Mouse (Mus musculus) kidney, postnatal 0 days (tissue): Measurements from ENCODE around the gene Yju2. TPM values are rescaled to one million over a fixed set of nuclear protein-coding genes. Genes with fewer than 3 reads are reported as not detected.
A peak's percentile ranks its signal among the peaks of the same experiment; 100 is the strongest.
"Not testable (repeated sequence)": the region's sequence is repeated elsewhere in the genome, so short reads cannot be mapped to it uniquely, and the experiment has no call there.

Source experiments
- ATAC-seq: fragments of 200-750 bp; cut with Nextera tagmentation; replicated peaks from 2 replicates; pipeline ENCODE4 v1.8.0; 2017; ENCODE audit warnings: low read depth, moderate number of reproducible peaks, moderate TSS enrichment, moderate library complexity; ENCODE audit not compliant: low FRiP score
- DNase-seq: peaks from one replicate; pipeline ENCODE4 v3.0.0-alpha.2; 2016; ENCODE audit warnings: low spot score
- H3K27ac ChIP-seq: fragments of 300-500 bp; sonication (generic); 2 replicates; pipeline ENCODE4 v1.5.1; 2014; ENCODE audit warnings: mild to moderate bottlenecking
- H3K27me3 ChIP-seq: fragments of 300-500 bp; sonication (generic); 2 replicates; pipeline ENCODE4 v1.6.1; 2014; ENCODE audit warnings: low read length, mixed read lengths; ENCODE audit not compliant: insufficient read depth
- H3K36me3 ChIP-seq: fragments of 300-500 bp; sonication (generic); 2 replicates; pipeline ENCODE4 v1.6.1; 2014; ENCODE audit warnings: low read length, mixed read lengths; ENCODE audit not compliant: insufficient read depth
- H3K4me1 ChIP-seq: fragments of 300-500 bp; sonication (generic); replicated peaks from 2 replicates; pipeline ENCODE4 v1.6.1; 2014; ENCODE audit warnings: antibody characterized with exemption, low read length, mixed read lengths; ENCODE audit not compliant: insufficient read depth
- H3K4me2 ChIP-seq: fragments of 300-500 bp; sonication (generic); 2 replicates; pipeline ENCODE4 v1.6.1; 2014; ENCODE audit warnings: mild to moderate bottlenecking, low read length, moderate library complexity, mixed read lengths
- H3K4me3 ChIP-seq: fragments of 300-500 bp; sonication (generic); replicated peaks from 2 replicates; pipeline ENCODE4 v1.5.1; 2014; ENCODE audit warnings: low read depth, low read length
- H3K9ac ChIP-seq: fragments of 300-500 bp; sonication (generic); 2 replicates; pipeline ENCODE4 v1.6.1; 2014; ENCODE audit warnings: low read depth, low read length
- H3K9me3 ChIP-seq: fragments of 300-500 bp; sonication (generic); replicated peaks from 2 replicates; pipeline ENCODE4 v1.6.1; 2016; ENCODE audit warnings: low read length, inconsistent platforms, mixed read lengths
- CTCF ChIP-seq: IDR thresholded peaks from 2 replicates; pipeline ENCODE4 v1.5.1; 2016; ENCODE audit warnings: antibody characterized with exemption, low read depth, mild to moderate bottlenecking, moderate library complexity
- WGBS: fragments of 180-500 bp; shearing (Covaris S2); extraction: QIAGEN DNeasy Blood & Tissue Kit; methylation state at CpG from one replicate; pipeline ENCODE4 v1.1.7; 2014; 5-methylcytosine and 5-hydroxymethylcytosine counted together
- polyA plus RNA-seq: library from polyadenylated mRNA; unstranded; fragments of >200 nt; fragmentation: Nextera tagmentation; extraction: Ambion mirVana; gene quantifications from 2 replicates; pipeline ENCODE4 v1.2.1, GENCODE M21; 2015

Gene Yju2
- polyA plus RNA-seq, 1 experiment from 2014 or later, result 21.1 TPM

GRCm38 (mm10) chr17:55944866-55945682 is 13.8 kb upstream of the Yju2 start:
- peak overlapping the region; percentile 87 for H3K4me2 ChIP-seq
- peak; percentile 98 for ATAC-seq
- not testable (repeated sequence) for H3K36me3 ChIP-seq, H3K4me1 ChIP-seq, H3K27me3 ChIP-seq, H3K9me3 ChIP-seq
- under 1% methylated on average over 56 of the region's 56 CpGs for WGBS
- H3K27ac ChIP-seq, result peak overlapping the region; percentile 95
- TF ChIP-seq CTCF, result 0 out of 2 replicates have a peak, but pooled peaks have one; percentile 2
- peak overlapping the region; percentile 47 for H3K4me3 ChIP-seq
- peak; percentile 87 for DNase-seq
- peak overlapping the region; percentile 60 for H3K9ac ChIP-seq

GRCm38 (mm10) chr17:55945696-55946095 is 13.2 kb upstream of the Yju2 start:
- no peak for ATAC-seq

GRCm38 (mm10) chr17:55948647-55949046 is 10.3 kb upstream of the Yju2 start:
- 85% methylated on average over 4 of the region's 4 CpGs for WGBS
- Histone ChIP-seq H3K4me3 (no peak overlapping the region), H3K4me2 (no peak overlapping the region), H3K36me3 (no peaks in the 10 kb centered on the region), H3K9me3 (no peaks in the 10 kb centered on the region), H3K9ac (no peak overlapping the region), H3K27me3 (no peaks in the 10 kb centered on the region), H3K4me1 (no peaks in the 10 kb centered on the region), H3K27ac (no peak overlapping the region)
- TF ChIP-seq CTCF, result no peak
- DNase-seq (no peak), ATAC-seq (no peak)

More at GRCm38 (mm10) chr17:55945696-55946095, 13.2 kb upstream of the Yju2 start:
- peak overlapping the region; percentile 95 for H3K27ac ChIP-seq
- TF ChIP-seq CTCF, result no peak
- H3K27me3 ChIP-seq, result no peaks in the 10 kb centered on the region
- DNase-seq, result no peak
- peak overlapping the region; percentile 47 for H3K4me3 ChIP-seq
- H3K4me2 ChIP-seq, result peak overlapping the region; percentile 87
- no peaks in the 10 kb centered on the region for H3K36me3 ChIP-seq
- 17% methylated on average over 5 of the region's 5 CpGs for WGBS
- no peaks in the 10 kb centered on the region for H3K4me1 ChIP-seq
- H3K9me3 ChIP-seq, result no peaks in the 10 kb centered on the region
- H3K9ac ChIP-seq, result peak overlapping the region; percentile 60

- H3K4me3 ChIP-seq, result no peak within 1 kb of the TSS
- H3K4me2 ChIP-seq, result no peak within 1 kb of the TSS
- H3K9ac ChIP-seq, result no peak within 1 kb of the TSS
- H3K27me3 ChIP-seq, result no peaks in the 10 kb centered on the region
- H3K36me3 ChIP-seq, result no peaks in the 10 kb centered on the region
- no peaks in the 10 kb centered on the region for H3K4me1 ChIP-seq
- no peak within 1 kb of the TSS for H3K27ac ChIP-seq
- 89% methylated on average over 2 of the region's 2 CpGs for WGBS
- H3K9me3 ChIP-seq, result no peaks in the 10 kb centered on the region
- no peak for DNase-seq
- ATAC-seq, result no peak
- TF ChIP-seq CTCF, result no peak
Measured at GRCm38 (mm10) chr17:55949400-55949799, 9.5 kb upstream of the Yju2 start, which contains the start of gene Zfp119b. Gene Zfp119b (minus strand): TSS chr17:55949500.

- H3K27me3 ChIP-seq, result no peaks in the 10 kb centered on the region
- no peaks in the 10 kb centered on the region for H3K9me3 ChIP-seq
- H3K4me1 ChIP-seq, result no peaks in the 10 kb centered on the region
- TF ChIP-seq CTCF, result no peak
- no peak for ATAC-seq
- H3K36me3 ChIP-seq, result no peaks in the 10 kb centered on the region
- H3K9ac ChIP-seq, result no peak overlapping the region
- 76% methylated on average over 9 of the region's 9 CpGs for WGBS
- no peak overlapping the region for H3K4me2 ChIP-seq
- DNase-seq, result no peak
- no peak overlapping the region for H3K4me3 ChIP-seq
- no peak overlapping the region for H3K27ac ChIP-seq
Measured at GRCm38 (mm10) chr17:55950601-55951000, 8.3 kb upstream of the Yju2 start.

GRCm38 (mm10) chr17:55952041-55952440 is 6.9 kb upstream of the Yju2 start:
- no peaks in the 10 kb centered on the region for H3K9me3 ChIP-seq
- H3K27me3 ChIP-seq, result no peaks in the 10 kb centered on the region
- H3K9ac ChIP-seq, result no peak overlapping the region
- ATAC-seq, result no peak
- no peak overlapping the region for H3K27ac ChIP-seq
- no peak for DNase-seq
- TF ChIP-seq CTCF, result no peak
- H3K36me3 ChIP-seq, result no peaks in the 10 kb centered on the region
- H3K4me2 ChIP-seq, result no peak overlapping the region
- H3K4me3 ChIP-seq, result no peak overlapping the region
- no peaks in the 10 kb centered on the region for H3K4me1 ChIP-seq
